Mouse (Mus musculus) kidney, embryonic 14.5 days (tissue): ENCODE results near the gene Cish. TPM values are rescaled to one million over a fixed set of nuclear protein-coding genes. Genes with fewer than 3 reads are reported as not detected.

ENCODE experiments used
- ATAC-seq: fragments of 200-750 bp; cut with Nextera tagmentation; 2 replicates; pipeline ENCODE4 v1.8.0; 2017; ENCODE audit warnings: moderate number of reproducible peaks, mild to moderate bottlenecking, moderate TSS enrichment, moderate library complexity; ENCODE audit not compliant: low FRiP score, low TSS enrichment
- H3K27ac ChIP-seq: fragments of 300-500 bp; sonication (generic); 2 replicates; pipeline ENCODE4 v1.5.1; 2014; ENCODE audit warnings: low read depth, mild to moderate bottlenecking, low read length, moderate library complexity, mixed read lengths
- H3K27me3 ChIP-seq: fragments of 300-500 bp; sonication (generic); 2 replicates; pipeline ENCODE4 v1.6.1; 2014; ENCODE audit warnings: mild to moderate bottlenecking, low read length; ENCODE audit not compliant: control insufficient read depth, insufficient read depth
- H3K36me3 ChIP-seq: fragments of 300-500 bp; sonication (generic); 2 replicates; pipeline ENCODE4 v1.6.1; 2014; ENCODE audit warnings: low read length, mixed read lengths; ENCODE audit not compliant: control insufficient read depth, insufficient read depth
- H3K4me1 ChIP-seq: fragments of 300-500 bp; sonication (generic); 2 replicates; pipeline ENCODE4 v1.6.1; 2014; ENCODE audit warnings: low read length, mixed read lengths; ENCODE audit not compliant: control insufficient read depth, insufficient read depth
- H3K4me2 ChIP-seq: fragments of 300-500 bp; sonication (generic); replicated peaks from 2 replicates; pipeline ENCODE4 v1.6.1; 2014; ENCODE audit warnings: low read depth, mild to moderate bottlenecking, low read length
- H3K4me3 ChIP-seq: fragments of 300-500 bp; sonication (generic); 2 replicates; pipeline ENCODE4 v1.5.1; 2014; ENCODE audit warnings: mild to moderate bottlenecking, low read length
- H3K9ac ChIP-seq: fragments of 300-500 bp; sonication (generic); 2 replicates; pipeline ENCODE4 v1.6.1; 2014; ENCODE audit warnings: low read depth, mild to moderate bottlenecking, low read length, moderate library complexity
- H3K9me3 ChIP-seq: fragments of 300-500 bp; sonication (generic); 2 replicates; pipeline ENCODE4 v1.6.1; 2016; ENCODE audit warnings: low read length; ENCODE audit not compliant: control insufficient read depth
- WGBS: fragments of 180-500 bp; shearing (Covaris S2); extraction: QIAGEN DNeasy Blood & Tissue Kit; methylation state at CpG from one replicate; pipeline ENCODE4 v1.1.7; 2014; 5-methylcytosine and 5-hydroxymethylcytosine counted together
- polyA plus RNA-seq: library from polyadenylated mRNA; unstranded; fragments of >200 nt; fragmentation: Nextera tagmentation; extraction: Ambion mirVana; gene quantifications from 2 replicates; pipeline ENCODE4 v1.2.1, GENCODE M21; 2014

The Cish gene
- 6.3 and 7.1 TPM in 2 replicates for polyA plus RNA-seq

GRCm38 (mm10) chr9:107296016-107296040 is at the start of gene Cish:
TSS of gene Cish (plus strand) at chr9:107296026.
- peaks cover 7% of the 10 kb centered on the region; the same call in 1 of the 2 replicates for H3K36me3 ChIP-seq
- peak within 1 kb of the TSS; percentile 20; the same call in 1 of the 2 replicates for H3K27ac ChIP-seq
- H3K4me1 ChIP-seq = peaks cover 8% of the 10 kb centered on the region; the same call in 1 of the 2 replicates
- H3K9me3 ChIP-seq = no peaks in the 10 kb centered on the region
- H3K27me3 ChIP-seq = peaks cover 9% of the 10 kb centered on the region; the same call in 1 of the 2 replicates
- no peak for ATAC-seq
- peak within 1 kb of the TSS; percentile 65 for H3K4me3 ChIP-seq
- peak within 1 kb of the TSS; percentile 75 for H3K4me2 ChIP-seq
- peak within 1 kb of the TSS; percentile 58 for H3K9ac ChIP-seq

GRCm38 (mm10) chr9:107246170-107246569 is 49.7 kb upstream of the Cish start:
- Histone ChIP-seq H3K9ac (no peak overlapping the region), H3K4me3 (no peak overlapping the region), H3K9me3 (no peaks in the 10 kb centered on the region), H3K4me1 (no peaks in the 10 kb centered on the region), H3K27ac (no peak overlapping the region), H3K27me3 (0 out of 2 replicates have a peak, but pooled peaks cover 3% of the 10 kb centered on the region), H3K36me3 (no peaks in the 10 kb centered on the region), H3K4me2 (no peak overlapping the region)
- WGBS = 64% methylated on average over 4 of the region's 4 CpGs
- no peak for ATAC-seq

GRCm38 (mm10) chr9:107249154-107249553 is 46.7 kb upstream of the Cish start:
- 0 out of 2 replicates have a peak, but pooled peaks cover 2% of the 10 kb centered on the region for H3K4me1 ChIP-seq
- no peak overlapping the region for H3K9ac ChIP-seq
- no peak for ATAC-seq
- H3K9me3 ChIP-seq = no peaks in the 10 kb centered on the region
- no peak overlapping the region for H3K4me3 ChIP-seq
- H3K36me3 ChIP-seq = no peaks in the 10 kb centered on the region
- 73% methylated on average over 6 of the region's 6 CpGs for WGBS
- H3K27ac ChIP-seq = no peak overlapping the region
- no peak overlapping the region for H3K4me2 ChIP-seq
- H3K27me3 ChIP-seq = no peaks in the 10 kb centered on the region

GRCm38 (mm10) chr9:107250416-107251337 is 45.1 kb upstream of the Cish start:
- ATAC-seq = no peak
- Histone ChIP-seq H3K9me3 (no peaks in the 10 kb centered on the region), H3K4me2 (no peak overlapping the region), H3K4me1 (0 out of 2 replicates have a peak, but pooled peaks cover 7% of the 10 kb centered on the region), H3K4me3 (no peak overlapping the region), H3K27me3 (no peaks in the 10 kb centered on the region), H3K9ac (no peak overlapping the region), H3K27ac (no peak overlapping the region), H3K36me3 (no peaks in the 10 kb centered on the region)
- 61% methylated on average over 14 of the region's 14 CpGs for WGBS

GRCm38 (mm10) chr9:107252164-107252563 is 43.7 kb upstream of the Cish start:
- H3K27me3 ChIP-seq = no peaks in the 10 kb centered on the region
- no peaks in the 10 kb centered on the region for H3K9me3 ChIP-seq
- WGBS = 13% methylated on average over 5 of the region's 5 CpGs
- peak; percentile 71; the same call in 1 of the 2 replicates for ATAC-seq
- no peak overlapping the region for H3K4me3 ChIP-seq
- H3K4me1 ChIP-seq = 0 out of 2 replicates have a peak, but pooled peaks cover 7% of the 10 kb centered on the region
- H3K27ac ChIP-seq = no peak overlapping the region
- H3K36me3 ChIP-seq = no peaks in the 10 kb centered on the region
- no peak overlapping the region for H3K4me2 ChIP-seq
- H3K9ac ChIP-seq = no peak overlapping the region

- Histone ChIP-seq H3K27me3 (no peaks in the 10 kb centered on the region), H3K36me3 (no peaks in the 10 kb centered on the region), H3K4me2 (no peak overlapping the region), H3K4me1 (0 out of 2 replicates have a peak, but pooled peaks cover 7% of the 10 kb centered on the region), H3K9ac (no peak overlapping the region), H3K4me3 (no peak overlapping the region), H3K9me3 (no peaks in the 10 kb centered on the region), H3K27ac (no peak overlapping the region)
- ATAC-seq = no peak
- 71% methylated on average over 12 of the region's 12 CpGs for WGBS
These were observed 41.4 kb upstream of the Cish start for GRCm38 (mm10) chr9:107254476-107254875.

GRCm38 (mm10) chr9:107254925-107255324 is 40.9 kb upstream of the Cish start:
- H3K27ac ChIP-seq = no peak overlapping the region
- no peaks in the 10 kb centered on the region for H3K9me3 ChIP-seq
- H3K4me3 ChIP-seq = no peak overlapping the region
- H3K4me2 ChIP-seq = no peak overlapping the region
- no peaks in the 10 kb centered on the region for H3K27me3 ChIP-seq
- ATAC-seq = no peak
- no peak overlapping the region for H3K9ac ChIP-seq
- no peaks in the 10 kb centered on the region for H3K36me3 ChIP-seq
- H3K4me1 ChIP-seq = 0 out of 2 replicates have a peak, but pooled peaks cover 7% of the 10 kb centered on the region
- WGBS = 94% methylated on average over 3 of the region's 3 CpGs

GRCm38 (mm10) chr9:107255596-107255995 is 40.2 kb upstream of the Cish start:
- H3K9ac ChIP-seq = no peak overlapping the region
- no peaks in the 10 kb centered on the region for H3K27me3 ChIP-seq
- H3K4me1 ChIP-seq = 0 out of 2 replicates have a peak, but pooled peaks cover 7% of the 10 kb centered on the region
- WGBS = 45% methylated on average over 3 of the region's 3 CpGs
- H3K36me3 ChIP-seq = no peaks in the 10 kb centered on the region
- no peak overlapping the region for H3K4me3 ChIP-seq
- no peak for ATAC-seq
- no peaks in the 10 kb centered on the region for H3K9me3 ChIP-seq
- no peak overlapping the region for H3K4me2 ChIP-seq
- H3K27ac ChIP-seq = no peak overlapping the region

GRCm38 (mm10) chr9:107259571-107259970 is 36.3 kb upstream of the Cish start:
- 0 out of 2 replicates have a peak, but pooled peaks cover under 1% of the 10 kb centered on the region for H3K4me1 ChIP-seq
- no peak for ATAC-seq
- no peak overlapping the region for H3K4me2 ChIP-seq
- no peaks in the 10 kb centered on the region for H3K36me3 ChIP-seq
- H3K9ac ChIP-seq = no peak overlapping the region
- no peak overlapping the region for H3K27ac ChIP-seq
- no peaks in the 10 kb centered on the region; the same call in 1 of the 2 replicates for H3K27me3 ChIP-seq
- 73% methylated on average over 6 of the region's 6 CpGs for WGBS
- no peak overlapping the region for H3K4me3 ChIP-seq
- H3K9me3 ChIP-seq = no peaks in the 10 kb centered on the region
